Mouse (Mus musculus): ENCODE results near the gene Terb2. TPM values are rescaled to one million over a fixed set of nuclear protein-coding genes. Genes with fewer than 3 reads are reported as not detected.

Gene Terb2
- polyA plus RNA-seq, 1 experiment = not detected

DNA sequence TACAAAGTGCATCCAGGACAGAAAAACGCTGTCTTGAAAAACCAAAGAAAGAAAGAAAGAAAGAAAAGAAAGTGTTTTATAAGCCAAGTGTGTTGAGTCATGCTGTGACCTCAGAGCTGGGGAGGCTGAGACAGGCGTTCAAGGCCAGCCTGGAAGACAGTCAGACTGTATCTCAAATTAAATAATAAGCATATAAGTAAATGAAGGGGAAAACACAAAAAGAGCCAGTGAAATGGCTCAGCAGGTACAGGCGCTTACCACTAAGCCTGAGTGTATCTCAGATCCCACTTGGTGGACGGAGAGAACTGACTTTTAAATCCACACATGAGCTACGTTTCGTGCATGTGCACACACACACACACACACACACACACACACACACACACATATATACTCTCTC, 36.8 kb upstream of the Terb2 start:
- H3K4me3 ChIP-seq (replicated peaks; ENCODE audit: extremely low read depth, low read depth, low read length) = peak overlapping the region; percentile 81
- WGBS = 61% methylated on average over 6 of the region's 6 CpGs
- TF ChIP-seq POLR2A (IDR thresholded peaks at IDR 0.05; ENCODE audit: borderline replicate concordance, extremely low read depth, low read depth, low read length) (no peak), CTCF (IDR thresholded peaks at IDR 0.05; ENCODE audit: insufficient read depth, low read length) (no peak)

DNA sequence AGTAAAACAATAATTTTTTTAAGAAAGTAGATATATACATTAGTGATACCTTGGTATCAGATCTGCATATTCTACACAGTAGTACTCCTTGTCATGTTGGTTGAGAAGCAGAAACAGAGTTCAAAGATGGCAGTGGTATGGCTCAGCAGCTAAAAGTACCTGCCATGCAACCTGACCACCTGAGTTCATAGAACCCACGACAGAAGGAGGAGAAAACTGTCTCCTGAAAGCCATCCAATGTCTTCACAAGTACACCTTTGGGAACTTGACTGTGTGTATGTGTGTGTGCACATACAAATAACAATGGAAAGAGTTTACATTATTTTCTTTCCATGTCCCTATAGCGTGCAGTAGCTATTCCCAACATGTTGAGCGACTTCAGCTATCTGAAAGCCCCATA, 36.4 kb upstream of the Terb2 start:
- WGBS = 47% methylated on average over 3 of the region's 3 CpGs
- no peak for TF ChIP-seq CTCF (IDR thresholded peaks at IDR 0.05; ENCODE audit: insufficient read depth, low read length)

More for the DNA sequence above, 36.8 kb upstream of the Terb2 start:
- DNase-seq = no peak
- H3K4me1 ChIP-seq (ENCODE audit: control insufficient read depth, insufficient read depth, low read length) = peaks cover 10% of the 10 kb centered on the region

GRCm38 (mm10) chr2:122151221-122151620, 34.9 kb upstream of the Terb2 start:
- no peak for DNase-seq
- Histone ChIP-seq H3K4me1 (ENCODE audit: control insufficient read depth, insufficient read depth, low read length) (peaks cover 10% of the 10 kb centered on the region), H3K4me3 (replicated peaks; ENCODE audit: extremely low read depth, low read depth, low read length) (no peak overlapping the region)
- TF ChIP-seq CTCF (IDR thresholded peaks at IDR 0.05; ENCODE audit: insufficient read depth, low read length) = no peak
- TF ChIP-seq POLR2A (IDR thresholded peaks at IDR 0.05; ENCODE audit: borderline replicate concordance, extremely low read depth, low read depth, low read length) = no peak
- WGBS = 87% methylated on average over 1 of the region's 1 CpGs

More for the DNA sequence above, 36.4 kb upstream of the Terb2 start:
- no peak for DNase-seq
- H3K4me3 ChIP-seq (replicated peaks; ENCODE audit: extremely low read depth, low read depth, low read length) = peak overlapping the region; percentile 33
- peaks cover 10% of the 10 kb centered on the region for H3K4me1 ChIP-seq (ENCODE audit: control insufficient read depth, insufficient read depth, low read length)

- TF ChIP-seq CTCF (IDR thresholded peaks at IDR 0.05; ENCODE audit: insufficient read depth, low read length) = no peak
- no peak for TF ChIP-seq POLR2A (IDR thresholded peaks at IDR 0.05; ENCODE audit: borderline replicate concordance, extremely low read depth, low read depth, low read length)
- Histone ChIP-seq H3K4me1 (ENCODE audit: control insufficient read depth, insufficient read depth, low read length) (peaks cover 7% of the 10 kb centered on the region), H3K4me3 (replicated peaks; ENCODE audit: extremely low read depth, low read depth, low read length) (no peak overlapping the region)
- no peak for DNase-seq
- WGBS = 86% methylated on average over 3 of the region's 3 CpGs
Observed at GRCm38 (mm10) chr2:122152850-122153249, 33.2 kb upstream of the Terb2 start.

- no peak for DNase-seq
- WGBS = 80% methylated on average over 7 of the region's 7 CpGs
- TF ChIP-seq CTCF (IDR thresholded peaks at IDR 0.05; ENCODE audit: insufficient read depth, low read length) = no peak
- no peak for TF ChIP-seq POLR2A (IDR thresholded peaks at IDR 0.05; ENCODE audit: borderline replicate concordance, extremely low read depth, low read depth, low read length)
- Histone ChIP-seq H3K4me1 (ENCODE audit: control insufficient read depth, insufficient read depth, low read length) (peaks cover 10% of the 10 kb centered on the region), H3K4me3 (replicated peaks; ENCODE audit: extremely low read depth, low read depth, low read length) (no peak overlapping the region)
Observed at GRCm38 (mm10) chr2:122153681-122154365, 32.2 kb upstream of the Terb2 start.

DNA sequence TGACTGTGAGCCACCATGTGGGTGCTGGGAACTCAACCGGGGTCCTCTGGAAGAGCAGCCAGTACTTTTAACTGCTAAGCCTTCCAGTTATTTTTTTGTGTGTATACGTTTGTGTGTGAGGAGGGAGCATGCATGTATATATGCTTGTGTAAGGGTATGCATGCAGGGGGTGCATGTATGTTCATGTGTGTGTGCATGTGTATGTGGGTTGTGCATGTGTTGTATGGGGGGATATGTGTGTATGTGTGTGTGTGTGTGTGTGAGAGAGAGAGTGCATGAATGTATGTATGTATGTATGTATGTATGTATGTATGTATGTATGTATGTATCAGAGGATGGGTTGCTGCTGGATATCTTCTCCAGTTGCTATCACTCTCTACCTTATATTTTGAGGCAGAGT, 31.6 kb upstream of the Terb2 start:
- DNase-seq = no peak
- Histone ChIP-seq H3K4me3 (replicated peaks; ENCODE audit: extremely low read depth, low read depth, low read length) (no peak overlapping the region), H3K4me1 (ENCODE audit: control insufficient read depth, insufficient read depth, low read length) (peaks cover 10% of the 10 kb centered on the region)
- whole genome bisulfite sequencing = 90% methylated on average over 2 of the region's 2 CpGs
- no peak for TF ChIP-seq CTCF (IDR thresholded peaks at IDR 0.05; ENCODE audit: insufficient read depth, low read length)
- no peak for TF ChIP-seq POLR2A (IDR thresholded peaks at IDR 0.05; ENCODE audit: borderline replicate concordance, extremely low read depth, low read depth, low read length)

DNA sequence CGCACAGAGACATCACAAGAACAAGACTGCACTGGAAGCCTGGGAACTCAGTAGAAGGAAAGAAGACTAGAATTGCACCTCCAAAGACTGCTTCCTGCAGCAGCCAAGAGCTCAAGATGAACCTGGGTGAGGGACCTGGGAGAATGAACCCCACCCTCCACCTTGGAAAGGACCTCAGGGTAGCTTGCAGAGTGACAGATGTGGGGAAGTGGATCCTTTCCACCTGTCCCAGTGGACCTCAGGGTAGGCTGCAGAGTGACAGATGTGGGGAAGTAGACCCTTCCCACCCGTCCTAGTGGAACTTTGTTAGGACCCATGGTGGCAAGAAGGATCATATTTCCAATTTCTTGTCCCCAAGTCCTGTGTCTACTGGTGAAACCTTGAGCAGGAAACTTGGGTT, 30.8 kb upstream of the Terb2 start:
- peaks cover 10% of the 10 kb centered on the region for H3K4me1 ChIP-seq (ENCODE audit: control insufficient read depth, insufficient read depth, low read length)
- no peak for DNase-seq
- no peak overlapping the region for H3K4me3 ChIP-seq (replicated peaks; ENCODE audit: extremely low read depth, low read depth, low read length)
- TF ChIP-seq CTCF (IDR thresholded peaks at IDR 0.05; ENCODE audit: insufficient read depth, low read length) = no peak
- TF ChIP-seq POLR2A (IDR thresholded peaks at IDR 0.05; ENCODE audit: borderline replicate concordance, extremely low read depth, low read depth, low read length) = no peak
- WGBS = 79% methylated on average over 2 of the region's 2 CpGs

DNA sequence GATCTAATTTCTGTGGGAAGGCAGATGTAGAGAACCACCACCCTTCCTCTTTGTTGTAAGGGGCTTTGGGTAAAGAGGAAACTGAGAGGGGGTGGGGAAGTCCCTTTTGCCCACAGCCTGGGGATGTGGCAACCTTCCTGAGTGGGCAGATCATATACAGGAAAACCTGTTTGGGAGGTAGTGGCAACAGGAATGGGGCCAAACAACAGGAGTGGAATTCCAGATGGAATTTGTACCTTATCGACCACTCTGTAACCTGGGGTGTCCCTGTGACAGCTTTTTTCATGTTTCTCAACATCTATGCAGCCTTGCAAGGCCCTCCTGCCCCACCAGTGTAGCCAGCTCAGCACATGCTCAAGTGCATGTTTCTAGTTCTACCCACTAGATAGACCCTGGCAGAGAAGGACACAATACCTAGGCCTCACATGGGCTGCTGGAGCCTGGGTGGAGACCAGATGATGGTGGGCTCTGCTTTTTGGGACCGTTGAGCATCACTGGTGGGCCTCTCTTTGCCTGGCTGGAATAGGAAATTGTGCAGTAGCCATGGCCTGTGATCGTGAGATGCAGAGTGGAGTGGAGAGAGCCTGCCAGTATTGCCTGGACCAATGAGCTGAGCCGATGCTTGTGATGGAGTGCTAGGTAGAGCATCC, 29.9 kb upstream of the Terb2 start:
- no peak for TF ChIP-seq CTCF (IDR thresholded peaks at IDR 0.05; ENCODE audit: insufficient read depth, low read length)
- TF ChIP-seq POLR2A (IDR thresholded peaks at IDR 0.05; ENCODE audit: borderline replicate concordance, extremely low read depth, low read depth, low read length) = no peak
- 79% methylated on average over 4 of the region's 4 CpGs for WGBS

GRCm38 (mm10) chr2:122157561-122157960, 28.5 kb upstream of the Terb2 start:
- no peak overlapping the region for H3K4me3 ChIP-seq (replicated peaks; ENCODE audit: extremely low read depth, low read depth, low read length)
- no peak for DNase-seq
- TF ChIP-seq CTCF (IDR thresholded peaks at IDR 0.05; ENCODE audit: insufficient read depth, low read length) (no peak), POLR2A (IDR thresholded peaks at IDR 0.05; ENCODE audit: borderline replicate concordance, extremely low read depth, low read depth, low read length) (no peak)
- peaks cover 3% of the 10 kb centered on the region for H3K4me1 ChIP-seq (ENCODE audit: control insufficient read depth, insufficient read depth, low read length)

More for the DNA sequence above, 29.9 kb upstream of the Terb2 start:
- no peak overlapping the region for H3K4me3 ChIP-seq (replicated peaks; ENCODE audit: extremely low read depth, low read depth, low read length)
- H3K4me1 ChIP-seq (ENCODE audit: control insufficient read depth, insufficient read depth, low read length) = peaks cover 4% of the 10 kb centered on the region
- DNase-seq = no peak

DNA sequence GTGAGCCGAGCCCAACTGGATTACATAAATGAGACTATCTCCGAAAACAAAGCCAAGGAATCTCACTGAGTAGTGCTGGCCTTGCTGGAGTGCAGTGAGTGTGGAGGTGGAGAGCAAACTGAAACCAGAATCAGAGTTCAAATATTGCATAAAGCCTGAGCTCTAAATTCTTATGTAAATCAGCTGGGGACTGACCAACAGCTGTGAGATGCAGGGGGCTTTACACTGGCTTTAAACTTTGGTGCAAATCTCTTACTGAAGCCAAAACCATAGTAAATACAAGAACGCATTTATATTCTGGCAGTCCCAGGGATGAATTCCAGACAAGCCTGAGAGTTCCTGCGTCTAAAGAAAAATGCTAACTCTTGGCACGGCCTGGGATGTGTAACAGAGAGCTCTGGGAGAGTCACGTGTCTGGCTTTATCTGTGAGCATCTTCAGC, 27.7 kb upstream of the Terb2 start:
- 31% methylated on average over 6 of the region's 6 CpGs for WGBS
- H3K4me1 ChIP-seq (ENCODE audit: control insufficient read depth, insufficient read depth, low read length) = peaks cover 3% of the 10 kb centered on the region
- DNase-seq = no peak
- no peak for TF ChIP-seq CTCF (IDR thresholded peaks at IDR 0.05; ENCODE audit: insufficient read depth, low read length)
- no peak for TF ChIP-seq POLR2A (IDR thresholded peaks at IDR 0.05; ENCODE audit: borderline replicate concordance, extremely low read depth, low read depth, low read length)
- no peak overlapping the region for H3K4me3 ChIP-seq (replicated peaks; ENCODE audit: extremely low read depth, low read depth, low read length)
